Mouse (Mus musculus) heart, adult 11 months (tissue): ENCODE data around the gene Prpf8.
A peak's percentile ranks its signal among the peaks of the same experiment; 100 is the strongest.
"Not testable (repeated sequence)": the region's sequence is repeated elsewhere in the genome, so short reads cannot be mapped to it uniquely, and the experiment has no call there.

ENCODE experiments used
- DNase-seq: peaks from one replicate; pipeline ENCODE4 v3.0.0; 2022

Gene Prpf8

GRCm38 (mm10) chr11:75535106-75535795 lies 48.6 kb downstream of the Prpf8 start:
- peak; percentile 79 for DNase-seq

DNA sequence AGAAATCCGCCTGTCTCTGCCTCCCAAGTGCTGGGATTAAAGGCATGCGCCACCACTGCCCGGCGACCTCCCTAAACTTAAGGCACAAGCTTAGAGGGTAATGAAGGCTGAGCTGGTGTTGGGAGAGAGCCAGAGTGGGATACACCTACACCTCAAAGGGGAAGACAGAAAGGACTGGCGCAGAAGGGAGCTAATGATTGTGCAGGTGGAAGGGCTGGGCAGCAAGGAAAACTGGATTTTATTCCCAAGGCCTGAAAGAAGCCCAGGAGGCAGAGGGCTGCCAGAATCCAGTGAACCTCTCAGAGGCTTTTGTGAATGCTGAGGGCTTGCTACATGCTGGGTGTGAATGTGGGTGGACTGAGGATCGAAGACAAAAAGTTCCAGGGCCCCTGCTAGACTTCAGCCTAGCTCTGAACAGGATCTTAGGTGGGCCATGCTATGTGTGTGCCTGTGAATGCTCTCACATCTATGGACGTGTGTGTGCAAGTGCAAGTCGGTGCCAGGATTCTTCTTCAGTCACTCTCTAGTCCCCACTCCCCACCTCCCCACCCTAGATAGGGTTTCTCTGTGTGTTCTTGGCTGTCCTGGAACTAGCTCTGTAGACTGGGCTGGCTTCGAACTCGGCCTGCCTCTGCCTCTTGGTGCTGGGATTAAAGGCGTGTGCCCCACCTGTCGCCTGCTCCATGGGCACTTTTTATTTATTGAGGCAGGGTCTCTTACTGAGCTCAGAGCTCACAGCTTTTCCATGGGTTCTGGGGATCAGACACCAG lies 49.8 kb downstream of the Prpf8 start:
- peak; percentile 88 for DNase-seq

DNA sequence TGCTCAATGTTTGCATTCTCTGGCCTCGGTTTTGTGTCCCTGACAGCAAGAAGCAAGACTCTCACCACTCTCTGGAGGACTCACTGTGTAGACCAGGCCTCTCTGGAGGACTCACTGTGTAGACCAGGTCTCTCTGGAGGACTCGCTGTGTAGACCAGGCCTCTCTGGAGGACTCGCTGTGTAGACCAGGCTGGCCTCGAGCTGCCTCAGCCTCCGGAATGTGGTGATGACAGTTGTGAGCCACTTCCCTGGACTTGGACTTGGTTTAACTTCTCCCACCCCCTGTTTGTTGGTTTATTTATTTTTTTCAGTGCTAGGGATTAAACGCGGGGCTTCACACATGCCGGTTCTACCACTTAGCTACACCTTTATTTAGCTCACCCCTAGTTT lies 50.4 kb downstream of the Prpf8 start:
- DNase-seq, result peak; percentile 74

DNA sequence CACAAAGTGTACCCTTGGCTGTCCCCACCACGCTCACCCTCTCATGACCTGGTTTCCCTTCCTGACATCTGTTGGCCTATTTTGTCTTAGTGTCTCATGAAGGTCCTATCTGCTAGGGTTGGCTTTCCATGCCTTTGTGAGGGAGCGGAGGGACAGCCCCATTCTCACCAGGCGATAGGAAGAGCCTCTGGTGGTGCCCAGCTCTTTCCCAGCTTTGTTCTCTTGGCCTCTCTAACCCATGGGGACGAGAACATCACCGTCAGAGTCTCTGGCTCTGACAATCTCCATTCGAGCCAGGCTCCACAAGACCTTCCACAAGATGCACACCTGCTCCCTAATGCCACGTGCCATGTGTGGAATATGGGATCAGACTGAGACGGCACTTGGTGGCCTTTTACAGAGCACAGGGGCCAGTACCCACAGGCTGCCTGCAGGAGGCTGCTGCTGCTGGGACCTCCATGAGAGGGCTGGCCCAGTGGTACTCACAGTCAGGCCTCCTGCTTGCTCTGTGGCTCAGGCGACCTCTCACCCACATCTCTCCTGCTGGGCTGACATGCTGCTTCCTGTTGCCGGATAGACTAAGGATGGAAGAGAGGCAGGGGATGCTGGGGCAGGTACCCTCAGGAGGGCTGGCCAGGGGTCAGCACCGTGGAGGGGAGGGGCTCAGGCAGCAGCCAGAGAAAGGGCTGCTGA lies 51.0 kb downstream of the Prpf8 start:
- peak; percentile 96 for DNase-seq

- peak; percentile 91 for DNase-seq
These were observed 51.8 kb downstream of the Prpf8 start for GRCm38 (mm10) chr11:75538184-75538969.

- DNase-seq, result peak; percentile 88
These were observed 52.3 kb downstream of the Prpf8 start for GRCm38 (mm10) chr11:75538970-75539299.

- peak; percentile 92 for DNase-seq
These were observed 53.6 kb downstream of the Prpf8 start for GRCm38 (mm10) chr11:75540209-75540608.

- peak; percentile 92 for DNase-seq
These were observed 54.3 kb downstream of the Prpf8 start for GRCm38 (mm10) chr11:75540710-75541581.

GRCm38 (mm10) chr11:75544713-75545112 lies 58.1 kb downstream of the Prpf8 start:
- DNase-seq, result peak; percentile 85

DNA sequence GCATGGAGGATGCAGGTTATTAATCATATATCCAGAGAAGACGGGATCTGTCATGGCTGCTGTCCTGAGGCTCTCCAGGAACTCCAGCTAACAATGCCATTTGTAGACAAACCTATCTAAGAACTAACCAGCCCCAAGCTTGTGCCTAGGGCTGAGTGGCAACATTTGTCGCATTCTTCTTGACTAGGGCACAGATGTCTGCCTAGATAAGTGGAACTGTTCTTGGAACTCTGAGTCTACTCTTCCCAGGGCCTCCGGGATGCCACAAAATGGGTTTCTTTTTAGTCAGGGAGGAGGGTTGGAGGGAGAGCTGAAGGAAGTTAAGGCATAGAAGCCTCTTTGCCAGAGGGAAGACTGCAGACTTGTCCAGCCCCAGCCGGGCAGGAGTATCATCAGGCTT lies 59.4 kb downstream of the Prpf8 start:
- peak; percentile 74 for DNase-seq

- peak; percentile 98 for DNase-seq
These were observed 63.1 kb downstream of the Prpf8 start for GRCm38 (mm10) chr11:75549658-75550111.

DNA sequence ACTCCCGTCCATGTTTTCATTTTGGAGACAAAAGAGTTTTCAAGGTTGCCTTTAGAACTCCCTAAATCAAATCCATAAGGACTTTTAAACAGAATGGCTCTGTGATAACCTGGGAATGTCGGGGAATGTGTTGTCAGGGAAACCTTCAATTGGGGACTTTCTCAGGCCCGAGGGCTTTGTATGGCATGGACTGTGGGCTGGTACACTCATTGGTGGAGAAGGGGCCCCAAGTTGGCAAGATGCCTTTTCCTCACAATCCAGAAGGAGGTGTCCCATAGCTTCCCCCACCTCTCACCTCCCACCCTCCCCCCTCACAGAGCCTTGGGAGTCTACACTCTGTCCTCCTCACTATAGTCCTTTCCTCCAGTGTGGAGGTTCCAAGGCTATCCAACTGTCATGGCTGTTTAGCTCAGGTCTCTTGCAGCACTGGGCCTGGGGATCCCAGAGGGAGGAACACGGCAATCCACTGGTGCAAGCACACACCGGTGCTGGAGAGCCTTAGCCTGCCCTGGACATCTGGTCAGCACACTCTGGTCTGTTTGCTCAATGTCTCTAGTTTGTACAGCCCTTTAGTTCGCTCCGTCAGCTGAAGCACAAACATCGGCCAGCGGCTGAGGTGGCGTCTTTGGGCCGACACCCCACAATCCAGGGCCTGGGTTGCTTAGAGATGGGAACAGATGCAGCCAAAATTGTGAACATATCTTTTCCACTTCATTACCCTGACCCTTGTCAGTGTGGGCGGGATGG lies 63.8 kb downstream of the Prpf8 start:
- DNase-seq, result peak; percentile 99

DNA sequence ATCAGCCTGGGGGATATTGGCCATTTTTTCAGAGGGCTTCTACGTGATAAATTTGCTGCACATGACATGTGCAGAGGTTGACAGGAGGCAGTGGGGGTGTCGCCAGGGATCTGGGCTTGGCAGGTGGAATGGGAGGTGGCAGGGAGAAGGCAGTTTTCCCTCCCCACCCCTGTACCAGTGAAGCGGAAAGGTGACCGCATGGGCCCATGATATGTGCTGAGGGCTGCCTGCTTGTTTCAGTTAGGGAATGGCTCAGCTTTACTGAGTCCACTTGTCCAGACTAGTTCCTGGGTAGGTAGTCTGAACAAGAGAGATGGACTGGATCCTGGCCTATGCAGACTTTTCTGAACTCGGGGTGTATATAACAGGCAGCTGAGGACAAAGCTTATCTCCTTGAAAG lies 64.7 kb downstream of the Prpf8 start:
- DNase-seq, result no peak

- peak; percentile 99 for DNase-seq
These were observed 65.4 kb downstream of the Prpf8 start for GRCm38 (mm10) chr11:75551961-75552441.

- DNase-seq, result no peak
These were observed 66.4 kb downstream of the Prpf8 start for GRCm38 (mm10) chr11:75552906-75553482.

- not testable (repeated sequence) for DNase-seq
These were observed 69.4 kb downstream of the Prpf8 start for GRCm38 (mm10) chr11:75556006-75556405.

GRCm38 (mm10) chr11:75557142-75557541 lies 70.5 kb downstream of the Prpf8 start:
- DNase-seq, result no peak

GRCm38 (mm10) chr11:75558101-75558500 lies 71.5 kb downstream of the Prpf8 start:
- no peak for DNase-seq
